Mouse (Mus musculus) mesoderm, embryonic 11.5 days (tissue): Measurements from ENCODE around the gene Larp1.
"Not testable (repeated sequence)": the region's sequence is repeated elsewhere in the genome, so short reads cannot be mapped to it uniquely, and the experiment has no call there.

ENCODE experiments used
- DNase-seq: peaks from one replicate; pipeline ENCODE4 v3.0.0-alpha.2; 2012; ENCODE audit warnings: low read depth, low spot score

Larp1 gene

DNA sequence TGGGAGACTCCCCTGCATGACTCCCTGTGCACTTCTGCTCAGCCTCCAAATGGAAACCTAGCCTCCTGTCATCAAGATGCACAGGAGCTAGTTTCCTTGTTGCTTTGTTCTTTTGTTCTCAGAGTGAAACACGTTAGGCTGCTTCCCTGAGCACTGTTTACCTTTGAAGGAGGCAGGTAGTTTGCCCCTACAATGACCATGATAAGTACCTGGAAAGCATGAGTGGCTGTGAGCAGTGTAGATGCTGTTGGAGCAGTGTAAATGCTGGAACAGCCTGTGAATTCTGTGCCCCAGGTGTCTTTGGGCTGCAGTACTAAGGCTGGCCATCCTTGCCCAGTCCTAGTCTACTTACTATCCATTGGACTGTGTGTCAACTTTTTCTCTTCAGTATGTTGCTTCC, 18.0 kb downstream of the Larp1 start:
- no peak for DNase-seq

- DNase-seq: no peak
Observed at GRCm38 (mm10) chr11:58028981-58029380, 20.1 kb downstream of the Larp1 start.

DNA sequence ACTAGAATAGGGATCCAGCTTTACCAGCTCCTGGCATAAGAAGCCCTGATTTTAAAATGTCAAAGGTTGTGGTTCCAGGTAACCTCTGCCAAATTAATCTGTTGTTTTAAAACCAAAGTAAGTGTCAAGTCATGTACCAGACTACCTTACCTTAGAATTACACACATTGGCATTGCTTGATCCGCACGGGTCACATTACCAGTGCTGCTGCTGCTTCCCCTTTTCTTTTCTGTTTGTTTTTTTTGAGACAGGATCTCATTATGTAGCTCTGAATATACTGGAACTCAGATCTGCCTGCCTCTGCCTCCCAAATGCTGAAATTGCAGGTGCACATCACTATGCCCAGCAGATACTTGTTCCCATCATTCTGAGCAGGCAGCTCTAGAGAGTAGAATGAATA, 21.0 kb downstream of the Larp1 start:
- DNase-seq: no peak

DNA sequence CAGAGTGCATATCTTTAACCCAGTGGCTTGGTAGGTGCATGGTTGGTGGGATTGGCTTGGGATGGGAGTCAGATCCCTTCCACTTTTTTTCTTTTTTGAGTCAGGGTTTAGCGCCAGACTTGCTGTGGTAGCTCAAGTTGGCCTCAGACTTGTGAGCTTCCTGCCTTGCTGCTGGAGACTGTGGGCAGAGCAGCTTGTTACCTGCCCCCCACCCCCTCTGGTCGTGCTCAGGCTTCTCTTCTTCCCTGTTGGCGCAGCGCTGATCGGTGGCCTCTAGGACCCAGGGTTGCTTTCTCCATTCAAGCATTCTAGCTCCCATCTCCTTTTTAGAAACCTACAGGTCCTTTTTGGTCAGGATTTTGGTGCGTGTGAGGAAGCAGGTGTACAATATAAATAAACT, 22.3 kb downstream of the Larp1 start:
- no peak for DNase-seq

DNA sequence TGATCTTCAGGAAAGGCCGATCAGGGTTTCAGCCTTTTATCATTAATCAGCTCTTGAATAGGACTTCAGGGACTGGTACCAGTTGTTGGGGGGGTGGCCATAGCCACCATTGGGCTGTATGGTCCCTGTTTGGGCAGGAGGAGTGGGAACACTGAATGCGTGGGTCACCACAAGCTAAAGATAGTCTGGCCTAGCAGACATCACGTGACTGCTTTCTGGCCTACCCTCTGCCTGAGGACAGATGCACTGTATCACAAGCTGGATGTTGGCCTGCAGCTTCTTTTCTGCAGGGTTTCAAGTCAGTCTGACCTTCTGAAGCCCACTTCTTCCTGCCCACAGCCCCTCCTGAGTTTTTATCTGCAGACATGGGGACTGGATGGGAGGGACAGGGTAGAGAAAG, 24.8 kb downstream of the Larp1 start:
- DNase-seq: no peak

DNA sequence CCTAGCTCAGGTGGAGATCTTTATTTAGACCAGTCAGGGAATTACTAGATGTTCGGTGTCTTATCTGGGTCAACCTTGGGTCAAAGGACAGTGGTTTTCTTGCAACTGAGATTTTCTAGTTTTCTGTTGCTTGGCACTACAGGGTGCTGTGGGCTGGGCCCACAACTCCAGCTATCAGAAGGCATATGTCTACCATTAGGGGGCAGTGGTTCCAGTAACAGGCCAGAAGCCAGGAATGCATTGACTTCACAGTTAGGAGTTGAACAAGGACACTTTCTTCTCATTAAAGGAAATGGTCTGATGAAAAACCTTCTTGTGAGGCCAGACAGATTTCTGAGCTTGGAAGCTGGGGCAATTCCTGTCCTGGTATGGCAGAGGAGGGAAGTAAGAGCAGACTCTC, 30.2 kb downstream of the Larp1 start:
- no peak for DNase-seq

DNA sequence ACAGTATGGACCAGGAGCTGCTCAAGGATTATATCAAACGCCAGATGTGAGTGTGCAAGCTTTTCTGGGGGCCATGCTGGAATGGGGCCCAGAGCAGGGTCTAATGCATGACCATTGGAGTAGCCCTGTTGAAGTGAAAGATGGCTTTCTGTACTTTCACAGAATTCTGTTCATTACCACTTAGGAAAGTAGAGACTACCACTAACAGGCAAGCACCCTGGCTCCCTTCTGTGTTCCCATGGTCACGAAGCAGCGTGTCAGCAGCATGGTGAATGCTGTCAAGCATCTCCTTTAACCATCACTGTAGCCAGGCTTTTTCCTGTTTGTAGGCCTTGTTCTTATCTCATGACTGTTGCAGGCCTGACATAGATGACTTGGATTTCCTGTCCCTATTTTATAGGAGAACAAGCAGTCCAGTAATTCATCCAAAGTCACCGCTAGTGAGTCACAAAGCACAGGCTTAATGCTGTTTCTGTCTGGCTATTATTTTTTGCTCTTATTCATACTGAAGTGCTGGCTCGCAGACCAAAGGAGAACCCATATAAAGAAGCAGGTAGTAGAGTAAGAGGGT, 34.1 kb downstream of the Larp1 start:
- no peak for DNase-seq

DNA sequence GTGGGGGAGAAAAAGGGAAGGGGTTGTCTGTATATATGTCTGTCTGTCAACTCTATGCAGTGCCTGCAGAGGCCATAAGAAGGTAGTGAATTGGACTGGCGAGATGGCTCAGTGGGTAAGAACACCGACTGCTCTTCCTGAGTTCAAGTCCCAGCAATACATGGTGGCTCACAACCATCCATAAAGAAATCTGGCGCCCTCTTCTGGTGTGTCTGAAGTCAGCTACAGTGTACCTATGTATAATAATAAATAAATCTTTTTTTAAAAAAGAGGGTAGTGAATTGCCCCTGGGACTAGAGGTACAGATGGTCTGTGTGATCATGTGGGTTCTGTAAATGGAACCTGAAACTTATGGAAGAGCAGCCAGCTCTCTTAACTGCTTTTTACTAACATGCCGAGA, 37.6 kb downstream of the Larp1 start:
- no peak for DNase-seq

GRCm38 (mm10) chr11:58057455-58057854, 48.6 kb downstream of the Larp1 start:
- DNase-seq: peak; percentile 37

GRCm38 (mm10) chr11:58059752-58060151, 50.9 kb downstream of the Larp1 start:
- DNase-seq: not testable (repeated sequence)

DNA sequence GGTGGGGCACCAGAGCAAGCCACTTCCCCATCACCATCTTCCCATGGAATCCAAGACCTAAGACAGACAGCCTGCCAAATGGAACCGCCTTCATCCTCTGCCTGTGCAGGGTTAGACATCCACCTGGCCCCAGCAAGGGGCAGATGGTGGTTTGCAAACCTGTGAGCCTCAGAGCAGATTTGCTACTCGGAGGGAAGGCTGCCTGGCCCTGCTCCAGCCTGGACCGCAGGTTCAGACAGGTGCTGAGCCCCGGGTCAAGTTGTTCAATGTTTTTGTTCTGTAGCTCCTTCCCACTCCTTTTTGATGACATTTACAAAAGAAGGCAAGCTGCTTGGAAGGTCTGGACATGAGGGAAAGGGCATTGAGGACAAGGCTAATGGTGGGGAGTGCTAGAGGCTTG, 52.4 kb downstream of the Larp1 start:
- not testable (repeated sequence) for DNase-seq

- no peak for DNase-seq
Observed at GRCm38 (mm10) chr11:58062586-58062985, 53.7 kb downstream of the Larp1 start.

- no peak for DNase-seq
Observed at GRCm38 (mm10) chr11:58065025-58065424, 56.2 kb downstream of the Larp1 start.

DNA sequence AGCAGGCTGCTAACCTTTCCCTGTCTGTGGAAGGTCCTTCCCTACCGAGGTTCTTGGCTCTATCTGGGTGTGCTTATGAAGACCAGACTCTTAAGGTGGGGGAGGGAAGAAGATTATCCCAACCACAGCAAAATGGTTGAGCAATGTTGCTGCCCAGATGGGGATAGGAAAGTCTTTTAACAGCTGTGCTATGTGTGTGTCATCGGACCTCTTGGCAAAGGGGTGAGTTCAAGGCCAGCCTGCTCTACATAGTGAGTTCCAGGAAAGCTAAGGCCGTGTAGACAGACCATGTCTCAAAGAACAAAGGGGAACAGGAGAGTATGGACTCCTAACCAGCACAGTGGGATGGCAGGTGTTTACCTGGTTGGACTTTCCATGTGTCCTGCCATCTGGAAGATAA, 64.1 kb downstream of the Larp1 start:
- DNase-seq: no peak

DNA sequence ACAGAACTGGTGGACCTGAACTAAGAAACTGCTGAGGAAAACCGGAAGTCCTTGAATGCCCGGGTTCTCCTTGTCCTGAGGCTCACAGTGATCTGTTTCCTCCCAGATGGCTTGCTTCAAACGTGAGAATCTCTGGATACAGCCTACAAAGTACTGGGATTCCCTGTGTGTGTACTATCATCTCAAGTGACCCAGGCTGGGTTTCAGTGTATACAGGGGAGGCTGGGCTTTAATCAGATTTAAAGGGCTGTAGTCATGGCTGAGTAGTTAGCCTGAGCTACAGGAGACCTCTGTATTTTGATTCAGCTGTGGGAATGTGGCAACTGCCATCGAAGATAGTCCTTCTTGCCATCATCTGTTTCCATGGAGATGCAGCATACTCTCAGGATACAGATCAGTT, 68.4 kb downstream of the Larp1 start:
- no peak for DNase-seq

DNA sequence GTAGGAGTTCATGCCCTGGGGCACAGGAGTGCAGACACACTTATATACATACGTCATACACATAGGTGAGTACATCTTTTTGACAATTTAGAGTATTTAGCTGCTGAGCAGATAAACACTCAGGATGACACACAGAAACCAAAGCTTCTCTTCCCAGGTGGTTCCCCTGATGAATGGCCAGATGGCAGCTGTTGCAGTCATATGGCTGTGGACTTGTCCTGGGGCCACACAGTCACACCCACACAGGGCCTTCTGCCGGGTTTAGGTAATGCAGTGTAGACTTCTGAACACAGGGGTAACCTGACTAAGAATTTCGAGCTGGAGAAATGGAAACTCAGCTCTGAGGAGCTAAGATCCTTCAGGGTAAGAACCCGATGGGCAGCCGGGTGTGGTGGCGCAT, 72.9 kb downstream of the Larp1 start:
- no peak for DNase-seq

GRCm38 (mm10) chr11:58092541-58092940, 83.7 kb downstream of the Larp1 start:
- no peak for DNase-seq

DNA sequence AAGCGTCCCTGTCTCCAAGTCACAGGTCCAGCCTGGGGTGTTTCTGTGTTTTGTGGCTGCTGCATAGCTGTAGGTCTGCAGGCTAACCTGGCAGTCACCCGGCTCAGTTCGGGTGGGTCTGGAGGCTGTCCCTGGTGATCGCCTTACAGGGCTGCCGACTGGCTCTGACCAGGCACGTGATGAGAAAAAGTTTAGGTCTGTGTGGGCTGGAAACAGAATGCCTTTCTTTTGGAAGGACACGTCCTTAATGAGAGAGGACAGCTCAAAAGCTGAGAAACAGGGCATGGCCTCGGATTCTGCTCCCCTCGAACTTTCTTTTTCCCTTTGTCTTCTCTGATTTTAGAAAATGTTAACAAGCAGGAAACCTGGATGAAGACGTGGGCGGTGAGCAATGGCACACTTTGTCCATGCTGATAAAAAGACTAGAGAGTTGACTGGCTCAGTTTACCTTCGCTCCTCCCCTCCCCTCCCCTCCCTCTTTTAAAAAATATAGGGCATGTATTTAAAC, 84.2 kb downstream of the Larp1 start, which contains the start of gene Gm12248:
Gene Gm12248, minus strand, starts transcription at position 114 of the 508 bp plus-strand sequence.
- DNase-seq: peak; percentile 57

- DNase-seq: no peak
Observed at GRCm38 (mm10) chr11:58094766-58095165, 85.9 kb downstream of the Larp1 start.

DNA sequence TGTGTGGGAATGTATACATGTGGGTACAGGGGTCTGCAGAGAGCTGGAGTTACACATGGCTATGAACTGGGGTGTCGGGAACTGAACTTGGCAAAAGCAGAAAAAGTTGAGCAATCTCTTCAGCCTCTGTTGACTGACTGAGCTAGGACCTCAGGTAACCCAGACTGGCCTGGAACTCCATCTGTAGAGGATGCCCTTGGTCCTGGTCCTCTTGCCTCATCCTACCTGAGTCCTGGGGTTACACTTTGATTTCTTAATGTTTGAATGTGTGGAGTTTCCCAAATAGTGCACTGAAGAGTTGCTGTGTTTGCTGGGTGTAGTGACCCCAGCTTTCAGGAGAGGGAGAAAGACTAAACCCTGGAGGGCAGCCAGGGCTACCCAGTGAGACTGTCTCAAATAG, 86.7 kb downstream of the Larp1 start:
- no peak for DNase-seq

DNA sequence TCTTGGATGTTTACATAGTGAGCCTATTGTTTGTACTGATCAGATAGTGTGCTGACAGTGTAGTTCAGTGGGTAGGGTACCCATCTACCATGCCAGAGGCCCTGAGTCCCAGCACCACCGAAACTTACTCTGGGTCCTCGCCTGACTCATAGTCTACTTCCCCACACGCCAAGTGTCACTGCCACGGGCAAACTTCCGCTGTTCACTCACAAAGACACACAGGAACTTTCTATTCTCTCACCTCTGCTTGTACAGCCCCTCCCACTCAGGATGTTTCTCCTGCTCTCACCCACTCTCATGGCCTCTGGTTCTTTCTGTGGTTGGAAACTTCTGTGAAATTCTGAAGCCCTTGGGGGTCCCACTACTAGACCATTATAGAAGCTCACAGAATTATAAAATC, 87.3 kb downstream of the Larp1 start:
- DNase-seq: no peak

DNA sequence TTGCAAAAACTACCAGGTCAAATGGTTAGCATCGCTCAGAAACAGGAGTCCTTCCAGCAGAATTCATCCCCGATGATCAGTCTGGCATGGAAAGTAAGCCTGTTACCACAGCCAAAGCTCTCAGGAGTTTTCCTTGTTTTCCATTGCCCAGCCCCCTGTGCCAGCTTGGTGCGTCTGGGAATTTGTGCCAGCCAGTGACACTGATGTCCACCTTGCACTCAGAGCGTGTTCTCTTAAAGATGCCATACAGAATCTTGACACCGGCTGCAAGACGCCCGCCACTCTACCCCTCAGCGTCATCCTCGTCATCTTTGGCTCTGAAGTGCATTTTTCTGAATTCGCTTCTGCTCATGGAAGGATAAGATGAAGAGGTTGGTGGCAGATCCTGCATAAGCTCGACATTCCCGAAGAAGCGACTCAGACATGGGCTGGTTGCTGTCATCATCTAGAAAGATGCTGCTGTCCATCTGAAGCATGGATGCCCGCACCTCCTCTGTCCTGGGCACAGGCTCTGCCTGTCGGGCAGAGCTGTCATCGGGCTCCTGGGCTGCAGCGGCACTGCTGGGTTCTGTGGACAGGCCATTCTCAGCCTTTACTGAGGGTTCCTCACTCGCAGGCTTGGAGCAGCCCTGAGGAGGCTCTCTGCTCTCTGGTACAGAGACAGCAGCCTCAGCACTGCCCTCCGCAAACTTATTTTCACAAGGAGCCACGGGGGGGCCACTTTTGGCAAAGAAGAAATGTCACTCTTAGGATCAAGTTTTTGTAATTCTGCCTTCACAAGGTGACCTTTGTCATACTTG, 88.2 kb downstream of the Larp1 start:
- DNase-seq: no peak
